Comparison of ENCODE assay signal across 27 mouse cellular contexts in genomic region chr10:21453527-21453926, GRCm38 (mm10).
DNase-seq lines count a peak whose midpoint lies in the region; ATAC-seq and TF ChIP-seq lines count a peak whose summit lies in the region.
"Had no signal": no experiment of that assay in that cellular context is flagged by ENCODE, and none has a peak within 500 bp of the region (broad histone marks: within the 10 kb centered on the region; RNA-seq: fewer than 3 reads in every experiment).

No protein-coding gene starts in this region.

- H3K27me3 ChIP-seq in heart, embryonic 11.5 days (ENCODE audit: control insufficient read depth, insufficient read depth, low read length), result no peaks in the 10 kb centered on the region
- no peaks in the 10 kb centered on the region for H3K27me3 ChIP-seq in liver, adult 2 months (ENCODE audit: control insufficient read depth, insufficient read depth, low read length)
- H3K27me3 ChIP-seq in liver, embryonic 12.5 days (replicated peaks), result no peaks in the 10 kb centered on the region
- H3K27me3 ChIP-seq in liver, postnatal 0 days (ENCODE audit: insufficient read depth, low read length), result no peaks in the 10 kb centered on the region
- H3K27me3 ChIP-seq: embryonic facial prominence, embryonic 13.5 days; forebrain, embryonic 12.5 days; forebrain, embryonic 15.5 days; heart, embryonic 12.5 days; heart, embryonic 15.5 days had no signal

- no peaks in the 10 kb centered on the region for H3K4me1 ChIP-seq in heart, embryonic 11.5 days (ENCODE audit: control insufficient read depth, insufficient read depth, low read length)
- H3K4me1 ChIP-seq in liver, adult 2 months (ENCODE audit: control insufficient read depth, insufficient read depth, low read length), result peaks cover under 1% of the 10 kb centered on the region
- H3K4me1 ChIP-seq in liver, embryonic 12.5 days, result no peaks in the 10 kb centered on the region
- peaks cover 3% of the 10 kb centered on the region; the same call in 1 of the 2 replicates for H3K4me1 ChIP-seq in liver, postnatal 0 days (ENCODE audit: insufficient read depth)
- H3K4me1 ChIP-seq: heart, embryonic 15.5 days had no signal

- TF ChIP-seq POLR2A in liver, adult 2 months (IDR thresholded peaks at IDR 0.05; ENCODE audit: extremely low read depth, insufficient read depth, low read length), result no peak

- no peak overlapping the region for H3K4me3 ChIP-seq in heart, embryonic 11.5 days (ENCODE audit: low read depth, low read length)
- no peak overlapping the region for H3K4me3 ChIP-seq in liver, adult 2 months (ENCODE audit: insufficient read depth, low read depth, low read length)
- no peak overlapping the region for H3K4me3 ChIP-seq in liver, embryonic 12.5 days
- H3K4me3 ChIP-seq in liver, postnatal 0 days (ENCODE audit: low read depth, low read length), result no peak overlapping the region
- H3K4me3 ChIP-seq: embryonic facial prominence, embryonic 10.5 days; embryonic facial prominence, embryonic 13.5 days; erythroblast, embryonic 14.5 days; forebrain, embryonic 12.5 days; forebrain, embryonic 15.5 days; heart, adult 2 months; heart, embryonic 12.5 days; heart, embryonic 15.5 days had no signal

- no peak overlapping the region for H3K9ac ChIP-seq in heart, embryonic 11.5 days (ENCODE audit: low read depth, low read length)
- H3K9ac ChIP-seq in liver, adult 2 months (ENCODE audit: low read depth, low read length), result no peak overlapping the region
- no peak overlapping the region for H3K9ac ChIP-seq in liver, embryonic 12.5 days
- H3K9ac ChIP-seq in liver, postnatal 0 days (replicated peaks), result no peak overlapping the region
- H3K9ac ChIP-seq: embryonic facial prominence, embryonic 13.5 days; forebrain, embryonic 12.5 days; forebrain, embryonic 15.5 days; heart, embryonic 12.5 days; heart, embryonic 15.5 days; hindbrain, embryonic 14.5 days had no signal

- no peaks in the 10 kb centered on the region for H3K79me2 ChIP-seq in liver, adult 2 months (ENCODE audit: control insufficient read depth, insufficient read depth, low read length)

- no peak overlapping the region for H3K4me2 ChIP-seq in heart, embryonic 11.5 days
- H3K4me2 ChIP-seq in liver, embryonic 12.5 days, result no peak overlapping the region
- no peak overlapping the region for H3K4me2 ChIP-seq in liver, postnatal 0 days (ENCODE audit: low read depth, low read length)
- H3K4me2 ChIP-seq: embryonic facial prominence, embryonic 13.5 days; forebrain, embryonic 12.5 days; forebrain, embryonic 15.5 days; heart, embryonic 12.5 days; heart, embryonic 15.5 days; hindbrain, embryonic 14.5 days had no signal

- H3K36me3 ChIP-seq in heart, embryonic 11.5 days (ENCODE audit: control insufficient read depth, insufficient read depth, low read length), result no peaks in the 10 kb centered on the region
- H3K36me3 ChIP-seq in liver, adult 2 months (ENCODE audit: control insufficient read depth, insufficient read depth, low read length), result no peaks in the 10 kb centered on the region
- no peaks in the 10 kb centered on the region for H3K36me3 ChIP-seq in liver, embryonic 12.5 days
- H3K36me3 ChIP-seq in liver, postnatal 0 days (replicated peaks; ENCODE audit: insufficient read depth, low read length), result no peaks in the 10 kb centered on the region
- H3K36me3 ChIP-seq: embryonic facial prominence, embryonic 10.5 days; embryonic facial prominence, embryonic 13.5 days; forebrain, embryonic 12.5 days; forebrain, embryonic 15.5 days; heart, embryonic 12.5 days; heart, embryonic 15.5 days had no signal

- no peak for TF ChIP-seq EP300 in liver, postnatal 0 days (IDR thresholded peaks at IDR 0.05; ENCODE audit: low read depth)

- 78% methylated on average over 3 of the region's 3 CpGs for WGBS in heart, embryonic 11.5 days (ENCODE audit: insufficient replicate concordance)
- 39% methylated on average over 3 of the region's 3 CpGs for WGBS in liver, adult 2 months
- WGBS in liver, embryonic 12.5 days (ENCODE audit: insufficient replicate concordance), result 53% methylated on average over 3 of the region's 3 CpGs
- WGBS in liver, postnatal 0 days (ENCODE audit: insufficient replicate concordance), result 43% methylated on average over 3 of the region's 3 CpGs

- 0 out of 2 replicates have a peak, but pooled peaks cover 3% of the 10 kb centered on the region for H3K9me3 ChIP-seq in heart, embryonic 11.5 days (replicated peaks; ENCODE audit: control insufficient read depth, low read length)
- no peaks in the 10 kb centered on the region for H3K9me3 ChIP-seq in liver, embryonic 12.5 days (replicated peaks)
- H3K9me3 ChIP-seq in liver, postnatal 0 days (ENCODE audit: low read length), result no peaks in the 10 kb centered on the region
- H3K9me3 ChIP-seq: embryonic facial prominence, embryonic 10.5 days; embryonic facial prominence, embryonic 13.5 days; forebrain, embryonic 12.5 days; forebrain, embryonic 15.5 days; heart, embryonic 15.5 days had no signal

- TF ChIP-seq CTCF in liver, adult 2 months (IDR thresholded peaks at IDR 0.05; ENCODE audit: low read depth, low read length), result no peak
- TF ChIP-seq CTCF in liver, postnatal 0 days (IDR thresholded peaks at IDR 0.05; ENCODE audit: low read depth), result no peak

- no peak for ATAC-seq in heart, embryonic 11.5 days (replicated peaks; ENCODE audit: insufficient number of reproducible peaks, low FRiP score, low TSS enrichment)
- no peak for ATAC-seq in liver, embryonic 12.5 days
- peak; percentile 73 for ATAC-seq in liver, postnatal 0 days
- ATAC-seq: activated CD4-positive, CD25-positive, alpha-beta regulatory T cell, adult 4 months; forebrain, embryonic 15.5 days had no signal

- peak; percentile 45 for DNase-seq in heart, adult 11 months
- DNase-seq in kidney, adult 9 months, result peak; percentile 25
- no peak for DNase-seq in kidney, postnatal 4 days
- peak; percentile 52 for DNase-seq in liver, adult 2 months (ENCODE audit: extremely low read depth, low read depth, low spot score)
- DNase-seq in liver, postnatal 0 days, result no peak
- DNase-seq: adrenal gland, adult 8-10 months; adrenal gland, postnatal 25 days; cerebellum, adult 11-12 months; cerebellum, adult 8-10 months; cerebellum, postnatal 10 days; cerebellum, postnatal 36 days; embryo, embryonic 11 days; gastrocnemius, postnatal 25 days; heart, adult 2 months; heart, postnatal 10 days; heart, postnatal 36 days had no signal

- H3K27ac ChIP-seq in heart, embryonic 11.5 days (ENCODE audit: low read depth, low read length), result no peak overlapping the region
- H3K27ac ChIP-seq in liver, adult 2 months (replicated peaks; ENCODE audit: insufficient read depth, low read depth, low read length), result no peak overlapping the region
- H3K27ac ChIP-seq in liver, embryonic 12.5 days, result no peak overlapping the region
- H3K27ac ChIP-seq in liver, postnatal 0 days (ENCODE audit: low read depth), result peak overlapping the region; percentile 70
- H3K27ac ChIP-seq: embryonic facial prominence, embryonic 10.5 days; embryonic facial prominence, embryonic 13.5 days; forebrain, embryonic 12.5 days; forebrain, embryonic 15.5 days; heart, adult 2 months; heart, embryonic 15.5 days; hindbrain, embryonic 14.5 days had no signal

Comparison
In these comparisons a context has a peak if more than half of its experiments do, and no peak if none do; other contexts are left out.
1. DNase-seq: peak in heart, adult 11 months (single experiment), kidney, adult 9 months (single experiment) and liver, adult 2 months (single experiment); none in kidney, postnatal 4 days (0 of 2) and liver, postnatal 0 days (single experiment).